Mouse (Mus musculus) bone marrow macrophage, adult 2 months (primary cell): Measurements from ENCODE around the gene Asah2.

ENCODE experiments used
- CTCF ChIP-seq: IDR thresholded peaks from 2 replicates; pipeline ENCODE4 v1.5.1; 2012; ENCODE audit warnings: low read depth, mild to moderate bottlenecking, low read length, moderate library complexity
- POLR2A ChIP-seq: IDR thresholded peaks from 2 replicates; pipeline ENCODE4 v1.6.1; 2012; ENCODE audit warnings: mild to moderate bottlenecking, low read depth, low read length, borderline replicate concordance

GRCm38 (mm10) chr19:32157045-32157444 is 49.0 kb upstream of the Asah2 start:
- TF ChIP-seq CTCF (no peak), POLR2A (no peak)
